Mouse (Mus musculus): ENCODE results near the gene Hdc.
A peak's percentile ranks its signal among the peaks of the same experiment; 100 is the strongest.
"Not testable (repeated sequence)": the region's sequence is repeated elsewhere in the genome, so short reads cannot be mapped to it uniquely, and the experiment has no call there.

Hdc gene

DNA sequence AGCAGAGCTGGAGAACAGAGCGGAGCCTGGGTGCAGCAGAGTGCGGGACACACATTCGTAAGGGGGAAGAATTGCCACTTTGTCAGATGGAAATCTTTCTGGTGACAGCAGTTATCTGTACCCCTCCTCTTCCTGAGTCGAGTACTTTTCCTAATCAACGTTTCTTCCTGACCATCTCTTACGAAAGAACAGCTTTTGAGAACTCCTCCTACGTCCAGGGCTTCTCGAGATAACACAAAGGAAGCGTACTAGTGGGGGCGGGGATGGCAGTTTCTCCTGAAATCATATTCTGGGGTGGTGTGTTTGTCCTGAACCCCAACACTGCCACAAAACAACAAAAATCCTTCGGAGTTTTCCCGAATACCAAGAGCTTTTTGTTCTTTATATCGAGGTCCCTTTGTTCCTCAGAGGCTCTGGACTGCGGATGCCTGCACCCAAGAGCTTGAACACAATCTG, at the start of gene Hdc:
Gene Hdc, minus strand, starts transcription at position 51 of the 456 bp plus-strand sequence.
- no peak for DNase-seq (ENCODE audit: low spot score)

DNA sequence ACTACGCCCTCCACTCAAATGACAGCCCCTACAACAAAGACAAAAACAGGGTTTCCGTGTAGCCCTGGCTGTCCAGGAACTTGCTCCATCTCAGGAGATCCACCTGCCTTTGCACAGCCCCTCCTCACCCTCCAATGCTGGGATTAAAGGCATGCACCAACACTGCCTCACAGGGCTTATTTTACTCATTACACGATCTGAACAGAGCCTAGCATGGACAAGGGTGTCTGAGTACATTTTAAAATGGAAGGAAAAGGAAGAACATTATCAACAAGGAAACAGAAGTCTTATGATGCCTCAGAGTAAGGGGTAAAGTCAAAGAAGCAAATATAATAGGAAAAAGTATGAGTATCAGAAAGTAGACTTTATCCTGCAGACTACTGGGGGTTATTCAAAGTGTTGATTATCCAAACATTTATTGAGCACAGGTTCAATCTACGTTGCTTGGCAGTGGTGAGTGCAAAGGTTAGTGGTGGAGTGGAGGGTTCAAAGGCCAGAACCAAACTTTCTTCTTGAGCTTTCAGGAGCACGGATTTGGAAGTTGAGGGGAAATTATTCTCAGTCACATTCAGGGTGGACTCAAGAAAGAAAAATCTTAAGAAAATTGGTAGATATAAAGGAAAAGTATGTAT, 49.6 kb upstream of the Hdc start:
- no peak for DNase-seq (ENCODE audit: low spot score)

DNA sequence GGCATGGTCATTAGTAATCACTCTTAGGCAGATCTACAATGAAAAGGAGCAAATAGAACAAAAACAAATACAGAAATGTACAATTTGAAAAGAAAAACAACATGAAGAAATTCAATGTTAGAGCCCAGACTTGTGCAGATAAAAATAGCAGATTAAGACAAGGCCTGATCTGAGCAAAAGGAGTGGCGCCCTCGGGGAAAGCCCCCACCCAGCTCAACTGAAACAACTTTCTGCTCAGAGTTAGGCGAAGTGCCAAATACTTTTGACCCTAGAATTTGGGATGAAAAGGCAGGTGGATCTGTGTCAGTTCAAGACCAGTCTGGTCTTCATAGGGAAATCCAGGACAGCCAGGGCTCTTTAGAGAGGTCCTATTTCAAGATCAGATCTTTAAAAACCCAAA, 46.9 kb upstream of the Hdc start:
- no peak for DNase-seq (ENCODE audit: low spot score)

DNA sequence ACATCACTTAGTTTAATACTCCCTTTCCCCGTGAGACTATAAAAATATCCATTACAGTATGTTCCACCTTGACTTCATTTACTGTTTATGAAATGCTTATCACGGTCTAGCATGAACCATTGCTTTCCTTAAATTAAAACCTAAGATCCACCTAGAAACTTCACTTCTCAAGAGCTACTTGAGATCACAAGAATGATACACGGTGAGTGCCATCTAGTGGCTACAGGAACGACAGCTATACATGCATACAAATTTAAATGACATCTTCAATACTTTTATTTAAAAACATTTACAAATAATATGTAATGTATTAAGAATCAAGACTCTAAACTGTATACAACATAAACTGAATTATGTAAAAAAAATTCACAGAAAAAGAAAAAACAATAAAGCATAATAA, 44.4 kb upstream of the Hdc start:
- DNase-seq (ENCODE audit: low spot score) = peak; percentile 37

DNA sequence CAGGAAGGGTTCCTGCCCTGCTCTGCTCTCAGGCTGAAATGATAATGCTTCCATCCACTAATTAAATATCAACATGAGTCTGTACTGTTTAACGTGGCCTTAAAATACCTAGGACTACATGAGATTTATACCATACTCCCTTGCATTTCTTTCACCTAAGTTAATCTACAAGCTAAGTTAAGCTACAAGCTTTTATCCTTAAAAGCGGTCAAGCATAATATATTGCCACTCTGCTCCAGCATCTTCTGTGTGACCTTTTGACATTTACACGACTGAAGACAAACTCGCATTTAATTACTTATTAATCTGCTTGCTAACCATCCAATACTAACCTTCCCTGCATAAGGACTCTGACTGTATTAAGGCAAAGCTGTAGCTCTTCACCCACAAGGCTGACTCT, 33.8 kb upstream of the Hdc start:
- no peak for DNase-seq (ENCODE audit: low spot score)

DNA sequence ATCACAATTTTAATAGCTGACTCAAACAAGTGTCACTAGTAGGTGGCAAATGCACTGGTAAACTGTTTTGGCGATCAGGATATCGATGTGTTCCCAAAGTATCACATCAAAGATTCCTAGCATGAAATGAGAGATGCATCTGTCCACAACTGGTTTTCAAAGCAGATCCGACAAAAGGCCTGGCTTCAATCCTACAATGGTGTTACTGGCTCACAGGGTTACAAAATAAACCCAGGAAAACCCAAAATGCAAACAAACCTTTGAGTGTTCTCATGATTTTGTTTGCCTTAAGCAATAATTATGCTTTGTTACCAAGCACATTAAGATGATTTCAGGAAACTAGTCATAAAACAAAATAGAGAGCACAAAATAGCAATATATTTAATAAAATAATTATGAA, 28.7 kb upstream of the Hdc start:
- no peak for DNase-seq (ENCODE audit: low spot score)

DNA sequence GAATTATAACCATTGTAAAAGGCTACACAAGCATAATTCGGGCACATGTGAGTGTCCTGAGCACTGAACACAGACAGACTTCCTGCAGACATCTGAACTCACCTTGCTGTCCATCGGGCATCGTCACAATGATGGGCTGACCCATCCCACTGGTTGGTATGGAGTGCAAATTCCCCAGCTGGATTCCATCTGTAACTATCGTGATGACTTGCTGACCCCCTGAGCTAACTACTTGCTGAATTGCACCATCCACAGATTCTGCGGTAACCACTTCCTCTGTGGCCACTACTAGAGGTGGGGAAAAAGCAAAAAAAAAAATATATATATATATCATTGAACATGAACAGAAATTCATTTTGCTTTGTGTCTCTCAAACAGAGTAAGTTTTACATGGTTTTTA, 27.4 kb upstream of the Hdc start:
- DNase-seq (ENCODE audit: low spot score) = no peak

DNA sequence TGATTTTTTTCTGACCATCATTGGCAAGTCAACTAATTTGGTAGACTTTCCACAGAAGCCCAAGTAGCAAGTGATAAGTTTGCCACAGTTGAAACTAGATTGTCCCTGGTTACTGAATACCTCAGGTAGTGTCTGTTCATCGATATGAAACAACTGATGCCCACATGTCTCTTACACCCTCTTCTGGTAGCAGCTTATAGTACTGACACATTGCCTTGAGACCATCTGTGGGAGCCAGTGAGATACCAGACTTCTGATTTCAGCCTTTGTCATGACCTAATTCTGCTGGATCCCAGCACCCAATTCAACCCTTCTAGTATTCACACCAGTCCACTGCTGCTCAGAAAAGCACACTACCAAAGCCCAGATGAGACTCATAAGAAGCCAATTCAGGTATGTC, 25.7 kb upstream of the Hdc start:
- no peak for DNase-seq (ENCODE audit: low spot score)

DNA sequence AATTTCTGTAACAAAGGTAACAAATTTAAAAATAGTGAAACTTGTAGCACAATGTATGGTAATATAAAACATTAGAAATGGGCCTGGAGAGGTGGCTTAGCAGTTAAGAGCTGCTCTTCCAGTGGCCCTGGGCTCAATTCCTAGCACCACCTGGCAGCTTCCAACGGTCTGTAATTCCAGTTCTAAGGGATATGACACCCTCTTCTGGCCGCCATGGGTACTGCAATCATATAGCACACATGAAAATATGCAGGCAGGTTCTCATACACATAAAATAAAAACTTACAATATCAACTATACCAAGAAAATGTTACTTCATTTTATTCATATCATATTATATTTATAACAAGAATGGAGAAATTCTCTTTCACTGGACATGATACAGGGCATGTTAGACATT, 21.2 kb upstream of the Hdc start:
- DNase-seq (ENCODE audit: low spot score) = no peak

DNA sequence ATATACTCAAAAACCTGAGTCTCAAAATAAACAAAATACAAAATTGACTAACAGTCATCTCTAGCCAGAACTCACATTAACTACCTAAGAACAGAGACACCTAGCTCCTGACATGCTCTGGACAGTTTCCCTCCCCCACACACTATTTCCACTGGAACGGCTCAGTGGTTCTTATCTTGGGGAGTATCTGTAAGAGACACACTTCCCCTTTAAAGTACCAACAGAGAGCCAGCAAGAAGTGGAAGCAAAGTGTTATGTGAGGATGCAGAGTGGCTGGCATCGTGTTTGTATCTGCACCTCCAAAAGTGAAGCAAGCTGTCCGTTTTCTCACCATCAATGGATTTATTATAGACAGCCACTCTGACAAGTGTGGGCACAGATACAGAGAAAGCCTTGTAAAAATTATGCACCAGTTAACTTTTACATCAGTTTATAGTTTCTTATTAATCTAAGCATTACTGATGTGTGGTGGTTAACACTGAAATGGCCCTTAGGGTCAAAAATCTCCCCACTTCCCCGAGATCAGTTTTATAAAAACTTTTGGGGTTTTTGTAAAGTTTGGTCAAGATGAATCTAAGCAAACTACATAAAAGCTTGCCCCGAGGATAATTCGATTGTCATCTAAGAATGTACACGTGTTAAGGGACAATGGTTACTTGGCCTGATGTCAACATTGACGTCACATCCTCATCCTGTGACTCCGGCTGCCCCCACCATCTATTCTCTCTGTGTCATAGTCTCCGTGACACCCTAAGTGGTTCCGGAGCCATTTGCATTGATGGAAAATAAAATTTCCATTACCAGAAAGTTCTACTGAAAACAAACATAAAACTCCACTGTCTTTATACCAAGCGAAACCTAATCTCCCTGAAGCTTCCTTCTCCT, 17.1 kb upstream of the Hdc start:
- peak; percentile 27 for DNase-seq (ENCODE audit: low spot score)

DNA sequence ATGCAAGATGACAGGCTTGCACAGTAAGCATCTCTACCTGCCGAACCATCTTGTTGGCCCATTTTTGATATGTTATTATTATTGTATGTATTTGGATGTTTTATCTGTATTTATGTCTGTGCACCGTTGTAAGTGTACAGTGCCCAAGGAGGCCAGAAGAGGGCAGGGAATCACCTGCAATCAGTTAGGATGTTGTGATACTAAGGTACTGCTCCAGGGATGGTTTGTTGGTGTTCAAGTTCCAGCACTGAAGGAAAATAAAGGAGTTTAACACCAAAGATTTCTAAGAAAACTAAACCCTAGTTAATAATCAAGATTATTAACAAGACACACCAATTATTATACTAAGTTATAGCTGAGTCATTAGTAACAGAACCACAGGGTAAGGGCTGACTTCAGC, 14.1 kb upstream of the Hdc start:
- DNase-seq (ENCODE audit: low spot score) = no peak

DNA sequence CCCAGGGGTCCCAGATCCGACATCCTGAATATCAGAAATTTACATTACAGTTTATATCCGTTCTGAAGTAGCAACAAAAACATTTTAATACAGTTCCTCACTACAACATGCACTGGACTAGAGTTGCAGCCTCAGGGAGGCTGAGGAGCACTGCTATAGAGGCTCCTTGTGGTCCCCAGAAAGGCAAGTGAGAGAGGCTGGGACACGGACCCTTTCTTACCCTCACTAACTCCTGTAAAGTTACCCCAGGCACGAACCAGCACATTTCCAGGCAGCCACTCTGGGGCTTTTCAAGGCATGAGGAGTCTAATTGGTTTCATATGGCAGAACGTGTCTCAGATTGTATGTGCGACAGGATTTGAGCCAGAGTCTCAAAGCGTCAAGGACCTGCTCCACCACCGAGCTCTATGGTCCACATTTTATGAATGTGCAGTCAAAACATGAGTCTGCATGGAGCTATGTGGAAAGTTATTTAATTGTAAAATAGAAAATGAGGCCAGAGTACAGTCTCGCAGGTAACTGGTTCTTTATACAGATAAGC, 9.4 kb upstream of the Hdc start:
- no peak for DNase-seq (ENCODE audit: low spot score)

DNA sequence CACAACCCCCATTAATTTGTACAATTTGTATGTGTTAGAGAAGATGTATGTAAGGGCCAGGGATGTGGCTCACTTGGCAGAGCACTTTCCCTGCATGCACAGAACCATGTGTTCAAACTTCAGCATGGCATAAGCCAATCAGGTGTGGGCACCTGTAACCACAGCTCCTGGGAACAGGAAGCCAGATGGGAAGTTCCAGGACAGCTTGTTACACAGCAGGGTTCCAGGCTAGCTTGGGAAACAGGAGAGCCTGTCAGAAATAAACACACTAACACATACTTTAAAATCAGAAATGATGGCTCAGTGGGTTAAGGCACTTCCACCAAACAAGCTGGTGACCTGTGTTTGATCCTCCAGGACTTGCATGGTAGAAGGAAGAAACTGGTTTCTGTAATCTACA, 4.0 kb upstream of the Hdc start:
- no peak for DNase-seq (ENCODE audit: low spot score)

DNA sequence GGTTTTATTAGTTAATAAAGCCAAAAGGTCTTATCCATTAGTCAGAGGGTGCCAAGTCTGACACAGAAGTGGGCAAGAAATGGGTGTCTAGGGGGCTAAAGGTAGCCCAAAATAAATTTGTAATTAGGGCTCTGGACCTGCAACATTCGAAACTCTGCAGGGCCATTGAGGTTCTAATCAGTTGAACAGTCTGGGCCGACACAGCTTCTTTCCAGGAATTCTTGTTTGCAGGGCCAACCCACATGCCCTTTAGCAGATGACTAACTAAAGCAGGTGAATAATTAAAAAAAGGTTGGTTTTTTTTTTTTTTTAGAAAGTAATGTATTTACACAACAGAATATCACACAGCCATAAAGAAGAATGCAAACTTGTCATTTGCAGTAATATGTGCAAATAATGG, 3.4 kb upstream of the Hdc start:
- no peak for DNase-seq (ENCODE audit: low spot score)

DNA sequence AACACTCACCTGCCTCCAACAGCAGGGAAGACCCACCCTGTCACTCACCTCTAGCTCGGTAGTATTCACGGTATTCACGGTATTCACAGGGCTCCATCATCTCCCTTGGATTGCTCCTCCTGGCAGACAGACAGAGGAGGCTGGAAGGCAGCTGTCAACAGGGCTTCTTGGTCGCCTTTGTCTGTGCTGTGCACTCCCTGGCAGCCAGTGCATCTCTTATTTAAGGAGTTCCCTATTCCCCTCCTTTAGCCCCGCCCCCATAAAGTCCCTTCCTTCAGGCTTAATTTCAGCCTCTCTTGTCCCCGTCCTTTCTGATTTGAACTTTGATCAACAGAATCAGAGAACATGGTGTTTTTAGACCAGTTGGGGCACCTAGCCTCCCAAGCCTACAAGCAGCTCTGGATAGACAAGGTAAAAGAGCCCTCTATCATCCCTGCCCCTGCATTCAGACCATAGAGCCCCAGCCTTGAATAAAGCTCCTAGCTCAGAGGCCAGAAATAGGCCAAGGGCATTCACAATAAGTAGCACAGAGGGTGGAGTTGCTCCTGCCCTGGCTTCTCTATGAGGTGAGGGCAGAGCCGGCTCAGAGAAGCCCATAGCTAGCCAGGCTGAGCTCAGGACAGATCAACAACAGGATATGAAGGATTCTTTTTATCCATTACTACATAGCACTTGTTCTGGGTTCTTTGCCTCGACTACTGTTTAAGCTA, 474 bp downstream of the Hdc start:
- DNase-seq (ENCODE audit: low spot score) = no peak

DNA sequence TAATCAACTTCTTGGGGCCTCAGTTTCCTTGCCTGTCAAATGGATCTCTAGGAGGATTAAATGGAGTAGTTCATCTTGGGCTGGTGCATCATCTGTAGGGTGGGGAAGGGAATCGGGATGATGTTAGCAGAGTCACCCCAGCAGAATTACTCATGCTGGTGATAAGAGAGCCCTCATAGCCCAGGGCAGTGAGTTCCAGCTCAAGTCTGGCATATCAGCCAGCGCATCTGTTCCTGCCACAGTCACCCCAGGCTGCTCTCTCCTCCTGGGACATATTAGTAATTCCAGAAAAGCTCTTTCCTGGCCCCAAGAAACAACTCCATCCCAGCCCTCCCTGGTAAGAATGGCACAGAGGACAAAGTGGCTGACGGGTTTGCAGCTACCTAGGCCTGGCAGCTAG, 3.7 kb downstream of the Hdc start:
- DNase-seq (ENCODE audit: low spot score) = no peak

DNA sequence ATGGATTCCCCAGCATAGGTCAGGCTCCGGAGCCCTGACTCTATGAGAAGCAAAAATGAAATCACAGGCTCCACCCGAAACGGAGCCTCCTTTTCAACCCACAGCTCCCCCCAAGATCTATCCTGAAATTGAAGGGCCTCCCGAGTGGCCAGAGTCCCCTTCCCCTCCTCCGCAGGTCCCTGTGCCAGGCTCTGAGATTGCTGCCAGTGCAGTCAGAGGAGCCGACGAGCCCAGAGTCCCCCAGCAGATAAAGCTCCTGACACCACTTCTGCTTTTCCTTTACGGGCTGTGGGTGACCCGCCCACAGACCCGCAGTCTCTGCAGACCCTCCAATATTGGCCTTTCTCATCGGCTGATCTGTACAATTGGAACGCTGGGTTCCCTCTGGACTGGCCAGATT, 9.5 kb downstream of the Hdc start:
- DNase-seq (ENCODE audit: low spot score) = not testable (repeated sequence)

DNA sequence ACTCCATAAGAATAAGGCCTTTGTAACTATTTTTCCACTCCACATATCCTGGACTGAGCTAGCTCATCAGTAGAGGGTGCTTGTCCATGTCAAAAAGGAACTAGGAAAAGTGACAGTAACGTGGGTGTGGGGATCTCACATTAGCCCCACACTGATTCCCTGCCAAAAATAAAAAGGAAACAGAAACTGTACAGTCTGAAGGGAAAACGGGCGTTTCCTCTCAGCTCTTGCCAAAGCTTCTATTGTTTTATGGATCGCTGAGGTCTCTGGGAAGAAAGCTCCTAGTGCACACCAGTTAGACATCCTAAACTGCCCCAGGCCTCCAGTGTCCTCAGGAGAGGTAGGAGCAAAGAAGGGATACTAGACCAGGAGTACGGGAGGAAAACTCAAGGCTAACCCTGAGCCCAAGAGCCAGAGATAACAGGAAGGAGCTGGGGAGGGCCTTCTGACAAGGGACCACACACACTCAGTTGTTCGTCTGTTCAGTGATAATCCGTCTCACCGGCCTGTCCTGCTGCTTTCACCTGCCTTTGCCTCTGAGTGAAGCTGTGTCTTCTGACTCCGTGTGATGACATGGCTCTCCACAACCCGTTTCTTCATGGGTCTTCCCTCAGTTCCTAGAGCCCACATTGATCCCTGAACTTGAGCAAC, 11.4 kb downstream of the Hdc start:
- DNase-seq (ENCODE audit: low spot score) = no peak

DNA sequence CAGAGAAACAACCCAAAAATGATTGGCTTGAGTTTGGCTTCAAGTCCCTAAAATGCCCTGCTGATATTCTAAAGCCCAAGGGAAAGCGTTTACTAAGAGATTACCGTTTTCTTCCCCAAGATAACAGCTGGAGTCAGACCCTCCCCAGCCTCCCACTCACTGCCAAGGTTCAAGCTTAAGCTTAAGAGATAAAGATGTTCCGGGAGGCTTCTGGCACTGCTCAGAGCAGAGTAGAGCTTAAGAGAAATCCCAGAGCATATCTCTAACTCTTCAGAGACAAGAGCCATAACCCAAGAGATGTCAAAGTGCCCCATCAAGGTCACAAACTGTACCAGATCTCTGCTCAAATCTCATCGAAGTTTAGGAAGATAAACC, 12.4 kb downstream of the Hdc start:
- no peak for DNase-seq (ENCODE audit: low spot score)

DNA sequence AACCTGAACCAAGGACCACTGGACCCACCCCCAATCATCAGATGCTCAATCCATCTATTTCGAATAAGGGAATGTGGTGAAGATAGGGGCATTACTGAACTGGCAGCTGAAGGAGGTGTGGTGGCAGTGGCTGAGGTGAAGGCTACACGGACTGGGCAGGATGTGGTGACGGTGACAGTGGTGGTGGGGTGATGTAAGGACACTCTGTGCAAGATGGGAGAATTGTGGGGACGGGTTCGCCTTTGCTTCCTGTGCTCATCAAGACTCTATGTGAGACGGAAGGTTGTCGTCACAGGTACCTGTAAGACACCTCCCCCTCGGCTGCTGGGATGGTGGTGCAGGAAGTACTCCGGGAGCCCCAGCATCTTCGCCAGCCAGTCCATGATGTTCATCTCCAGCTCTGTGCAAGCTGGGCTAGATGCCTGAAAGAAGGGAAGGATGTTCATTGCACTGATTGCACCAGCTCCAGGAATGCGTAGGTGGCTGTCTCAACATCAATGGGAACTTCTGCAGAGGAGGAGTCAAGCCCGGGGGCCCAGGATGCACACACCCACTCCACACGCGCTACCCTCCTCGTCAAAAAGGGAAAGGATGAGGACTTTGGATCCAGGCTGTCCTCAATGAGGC, 12.9 kb downstream of the Hdc start:
- no peak for DNase-seq (ENCODE audit: low spot score)

DNA sequence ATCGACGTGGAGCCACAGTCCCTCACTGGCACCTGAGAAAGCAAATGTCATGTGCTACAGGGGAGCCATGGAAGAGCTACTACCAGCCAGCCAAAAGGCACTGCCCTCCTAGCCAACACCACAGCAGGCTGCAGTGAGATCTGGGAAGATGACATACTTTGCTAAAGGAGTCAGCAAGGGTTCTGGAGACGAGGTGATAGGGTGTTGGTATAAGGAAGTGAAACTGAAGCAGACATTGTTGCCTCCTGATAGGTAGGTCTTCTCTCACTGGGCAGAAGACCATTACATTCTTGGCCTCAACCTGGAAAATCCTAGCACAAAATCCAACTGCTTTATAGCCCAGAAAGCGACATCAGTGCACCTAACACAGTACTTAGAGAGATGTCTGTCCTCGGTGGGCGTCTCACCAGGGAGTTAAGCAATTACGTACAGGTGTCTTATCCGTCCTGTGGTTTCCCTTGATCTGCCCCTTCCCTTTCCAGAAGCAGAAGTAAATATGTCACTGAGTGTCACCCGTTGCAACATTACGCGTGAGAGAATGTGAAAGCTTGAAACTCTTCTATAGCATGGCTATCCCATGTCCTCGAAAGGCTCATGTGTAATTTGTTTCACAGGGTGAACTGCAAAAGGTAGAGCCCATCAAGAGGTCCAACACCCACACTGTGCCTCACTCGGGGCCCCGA, 17.0 kb downstream of the Hdc start:
- DNase-seq (ENCODE audit: low spot score) = no peak

Data from c-Kit-positive CD71-positive TER-119-positive erythroid progenitor cells, embryonic 14.5 days (primary cell).